Mouse (Mus musculus) kidney, postnatal 0 days (tissue): ENCODE measurements at regions not wholly inside any gene's neighbourhood (a gene's known extent, or its start where the extent isn't known, plus 50 kb on each side); places are given as distances from the start of the nearest gene placed in this dataset.
A peak's percentile ranks its signal among the peaks of the same experiment; 100 is the strongest.

Experiments
- ATAC-seq: fragments of 200-750 bp; cut with Nextera tagmentation; replicated peaks from 2 replicates; pipeline ENCODE4 v1.8.0; 2017; ENCODE audit warnings: low read depth, moderate number of reproducible peaks, moderate TSS enrichment, moderate library complexity; ENCODE audit not compliant: low FRiP score
- DNase-seq: peaks from one replicate; pipeline ENCODE4 v3.0.0-alpha.2; 2016; ENCODE audit warnings: low spot score
- H3K27ac ChIP-seq: fragments of 300-500 bp; sonication (generic); 2 replicates; pipeline ENCODE4 v1.5.1; 2014; ENCODE audit warnings: mild to moderate bottlenecking
- H3K27me3 ChIP-seq: fragments of 300-500 bp; sonication (generic); 2 replicates; pipeline ENCODE4 v1.6.1; 2014; ENCODE audit warnings: low read length, mixed read lengths; ENCODE audit not compliant: insufficient read depth
- H3K36me3 ChIP-seq: fragments of 300-500 bp; sonication (generic); 2 replicates; pipeline ENCODE4 v1.6.1; 2014; ENCODE audit warnings: low read length, mixed read lengths; ENCODE audit not compliant: insufficient read depth
- H3K4me1 ChIP-seq: fragments of 300-500 bp; sonication (generic); replicated peaks from 2 replicates; pipeline ENCODE4 v1.6.1; 2014; ENCODE audit warnings: antibody characterized with exemption, low read length, mixed read lengths; ENCODE audit not compliant: insufficient read depth
- H3K4me2 ChIP-seq: fragments of 300-500 bp; sonication (generic); 2 replicates; pipeline ENCODE4 v1.6.1; 2014; ENCODE audit warnings: mild to moderate bottlenecking, low read length, moderate library complexity, mixed read lengths
- H3K4me3 ChIP-seq: fragments of 300-500 bp; sonication (generic); replicated peaks from 2 replicates; pipeline ENCODE4 v1.5.1; 2014; ENCODE audit warnings: low read depth, low read length
- H3K9ac ChIP-seq: fragments of 300-500 bp; sonication (generic); 2 replicates; pipeline ENCODE4 v1.6.1; 2014; ENCODE audit warnings: low read depth, low read length
- H3K9me3 ChIP-seq: fragments of 300-500 bp; sonication (generic); replicated peaks from 2 replicates; pipeline ENCODE4 v1.6.1; 2016; ENCODE audit warnings: low read length, inconsistent platforms, mixed read lengths
- CTCF ChIP-seq: IDR thresholded peaks from 2 replicates; pipeline ENCODE4 v1.5.1; 2016; ENCODE audit warnings: antibody characterized with exemption, low read depth, mild to moderate bottlenecking, moderate library complexity
- WGBS: fragments of 180-500 bp; shearing (Covaris S2); extraction: QIAGEN DNeasy Blood & Tissue Kit; methylation state at CpG from one replicate; pipeline ENCODE4 v1.1.7; 2014; 5-methylcytosine and 5-hydroxymethylcytosine counted together

DNA sequence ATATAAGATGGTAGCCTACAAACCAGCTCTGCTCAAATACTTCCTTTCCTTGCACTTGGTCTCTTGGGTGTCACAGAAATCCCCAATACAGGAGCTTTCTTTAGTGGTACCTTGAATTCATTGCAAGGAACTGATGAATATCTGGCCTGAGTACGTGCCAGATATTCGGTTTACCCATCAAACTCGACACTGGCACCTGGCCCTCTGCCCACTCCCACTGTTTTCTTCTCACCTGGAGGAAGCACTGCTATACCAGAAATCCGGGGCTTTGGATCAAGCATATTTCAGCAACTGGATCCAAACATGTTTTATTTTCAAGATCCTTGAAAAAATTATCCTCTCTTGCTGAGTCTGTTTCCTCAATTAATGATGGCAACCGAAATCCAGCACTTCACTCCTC lies 214.4 kb upstream of the Spaca1 start:
- Histone ChIP-seq H3K9ac (no peak overlapping the region), H3K36me3 (no peaks in the 10 kb centered on the region), H3K27ac (no peak overlapping the region), H3K4me2 (no peak overlapping the region), H3K9me3 (no peaks in the 10 kb centered on the region), H3K4me3 (no peak overlapping the region), H3K27me3 (no peaks in the 10 kb centered on the region), H3K4me1 (no peaks in the 10 kb centered on the region)
- ATAC-seq (no peak), DNase-seq (no peak)
- TF ChIP-seq CTCF, result no peak
- 77% methylated on average over 5 of the region's 5 CpGs for WGBS

DNA sequence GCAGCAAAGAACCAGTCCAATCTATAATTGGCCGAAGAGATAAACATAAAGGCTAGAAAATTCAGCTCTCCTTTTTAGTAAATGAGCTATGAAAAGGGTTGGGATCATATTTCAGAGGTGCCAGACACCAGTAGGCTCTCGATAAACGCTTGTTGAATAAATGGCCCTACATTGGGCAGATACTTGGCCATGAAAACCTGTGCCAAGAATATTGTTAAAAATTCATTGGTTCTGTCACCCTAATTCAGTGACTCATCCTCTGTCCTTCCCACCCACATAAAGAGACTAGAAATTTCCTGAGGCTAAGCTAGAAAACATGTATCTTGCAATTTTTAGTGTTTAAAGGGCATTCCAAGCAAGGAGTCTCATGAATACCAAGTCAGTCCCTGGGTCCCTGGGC lies 224.3 kb upstream of the Spaca1 start:
- no peak for DNase-seq
- Histone ChIP-seq H3K9ac (no peak overlapping the region), H3K4me2 (no peak overlapping the region), H3K27me3 (no peaks in the 10 kb centered on the region), H3K4me3 (no peak overlapping the region), H3K27ac (no peak overlapping the region), H3K9me3 (no peaks in the 10 kb centered on the region), H3K4me1 (no peaks in the 10 kb centered on the region), H3K36me3 (no peaks in the 10 kb centered on the region)
- ATAC-seq, result no peak
- 42% methylated on average over 3 of the region's 3 CpGs for WGBS
- no peak for TF ChIP-seq CTCF

DNA sequence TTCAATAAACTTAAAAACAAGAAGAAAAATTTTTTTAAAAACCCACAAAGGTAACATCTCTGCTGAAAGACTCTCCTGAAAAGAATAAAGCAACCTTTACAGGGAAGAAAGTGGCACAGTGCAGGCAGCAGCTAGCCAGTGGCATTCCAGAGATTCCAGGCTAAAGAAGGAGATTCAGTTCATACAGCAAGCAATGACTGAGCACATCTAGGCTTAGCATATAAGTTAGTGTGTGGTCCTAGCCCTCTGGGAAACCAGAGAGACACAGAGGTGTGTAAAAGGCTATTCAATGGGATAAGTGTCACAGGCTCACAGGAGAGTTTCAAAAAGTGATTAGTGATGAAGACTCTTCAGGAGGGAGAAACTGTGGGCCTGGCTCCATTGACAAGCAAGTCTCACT lies 225.4 kb upstream of the Spaca1 start:
- TF ChIP-seq CTCF, result no peak
- H3K9ac ChIP-seq, result no peak overlapping the region
- H3K27me3 ChIP-seq, result no peaks in the 10 kb centered on the region
- no peaks in the 10 kb centered on the region for H3K9me3 ChIP-seq
- H3K4me3 ChIP-seq, result no peak overlapping the region
- DNase-seq (no peak), ATAC-seq (no peak)
- no peaks in the 10 kb centered on the region for H3K36me3 ChIP-seq
- no peaks in the 10 kb centered on the region for H3K4me1 ChIP-seq
- no peak overlapping the region for H3K4me2 ChIP-seq
- no peak overlapping the region for H3K27ac ChIP-seq

DNA sequence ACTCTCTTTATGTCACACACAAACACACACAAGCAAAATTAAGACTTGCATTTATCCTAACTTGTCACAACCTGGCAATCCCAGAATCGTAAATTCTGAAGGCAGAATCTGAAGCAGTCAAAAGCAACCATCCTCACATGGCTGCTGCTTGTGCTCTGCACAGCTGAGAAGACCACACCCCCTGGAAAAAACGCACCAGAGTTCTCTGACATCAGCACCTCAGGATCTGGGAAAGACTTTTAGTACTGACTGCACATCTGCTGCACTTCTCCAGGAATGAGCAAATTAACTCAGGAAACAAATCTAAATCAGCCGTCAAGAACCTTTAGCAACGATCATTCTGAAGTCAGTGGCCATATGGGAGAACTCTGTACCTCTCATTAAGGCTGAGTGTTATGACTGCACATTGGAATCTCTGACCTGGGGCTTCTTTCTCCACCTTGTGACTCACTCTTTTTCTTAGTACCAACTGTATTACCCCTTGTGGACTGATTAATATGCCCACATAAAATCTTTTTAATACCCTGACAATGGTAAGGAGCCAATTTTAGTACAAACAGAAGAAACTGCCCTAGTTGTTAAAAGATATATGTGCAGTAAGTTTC lies 248.1 kb upstream of the Akirin2 start:
- Histone ChIP-seq H3K4me3 (no peak overlapping the region), H3K4me2 (no peak overlapping the region), H3K9ac (no peak overlapping the region), H3K27me3 (no peaks in the 10 kb centered on the region), H3K4me1 (no peaks in the 10 kb centered on the region), H3K27ac (no peak overlapping the region), H3K9me3 (no peaks in the 10 kb centered on the region), H3K36me3 (no peaks in the 10 kb centered on the region)
- DNase-seq, result no peak
- WGBS, result 35% methylated on average over 4 of the region's 4 CpGs
- no peak for TF ChIP-seq CTCF
- no peak for ATAC-seq

DNA sequence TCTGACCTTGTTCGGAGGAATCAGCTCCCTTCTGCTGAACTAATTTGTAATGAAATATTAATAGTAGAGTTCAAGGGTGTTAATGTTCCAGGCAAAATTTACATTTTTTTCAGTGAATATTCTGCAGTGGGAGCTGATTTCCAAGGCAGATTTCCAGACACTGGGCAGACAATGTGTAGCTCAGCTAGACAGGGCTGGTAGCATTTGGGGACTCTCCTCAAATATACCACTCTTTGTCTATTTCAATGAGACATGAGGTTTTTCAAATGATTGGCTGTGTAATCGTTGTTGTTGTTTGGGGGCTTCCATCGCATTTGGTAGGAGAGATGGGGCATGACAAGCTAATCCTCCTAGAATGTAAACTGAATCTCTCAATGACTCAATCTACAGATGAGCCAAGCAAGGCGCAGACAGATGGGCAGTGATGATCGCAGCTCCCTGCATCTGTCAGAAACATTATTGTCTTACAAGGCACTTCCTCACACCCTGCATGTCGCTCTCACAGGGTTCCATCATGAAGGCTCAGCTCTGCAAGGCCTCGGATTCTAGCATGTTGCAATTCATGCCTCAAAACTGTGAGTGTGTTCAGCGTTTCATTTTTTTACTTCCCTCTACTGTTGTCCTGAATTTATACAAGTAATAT lies 241.7 kb upstream of the Akirin2 start:
- Histone ChIP-seq H3K27ac (no peak overlapping the region), H3K9ac (no peak overlapping the region), H3K36me3 (no peaks in the 10 kb centered on the region), H3K4me1 (no peaks in the 10 kb centered on the region), H3K9me3 (no peaks in the 10 kb centered on the region), H3K27me3 (no peaks in the 10 kb centered on the region), H3K4me2 (no peak overlapping the region), H3K4me3 (no peak overlapping the region)
- 79% methylated on average over 8 of the region's 8 CpGs for WGBS
- TF ChIP-seq CTCF, result no peak
- no peak for ATAC-seq
- no peak for DNase-seq

DNA sequence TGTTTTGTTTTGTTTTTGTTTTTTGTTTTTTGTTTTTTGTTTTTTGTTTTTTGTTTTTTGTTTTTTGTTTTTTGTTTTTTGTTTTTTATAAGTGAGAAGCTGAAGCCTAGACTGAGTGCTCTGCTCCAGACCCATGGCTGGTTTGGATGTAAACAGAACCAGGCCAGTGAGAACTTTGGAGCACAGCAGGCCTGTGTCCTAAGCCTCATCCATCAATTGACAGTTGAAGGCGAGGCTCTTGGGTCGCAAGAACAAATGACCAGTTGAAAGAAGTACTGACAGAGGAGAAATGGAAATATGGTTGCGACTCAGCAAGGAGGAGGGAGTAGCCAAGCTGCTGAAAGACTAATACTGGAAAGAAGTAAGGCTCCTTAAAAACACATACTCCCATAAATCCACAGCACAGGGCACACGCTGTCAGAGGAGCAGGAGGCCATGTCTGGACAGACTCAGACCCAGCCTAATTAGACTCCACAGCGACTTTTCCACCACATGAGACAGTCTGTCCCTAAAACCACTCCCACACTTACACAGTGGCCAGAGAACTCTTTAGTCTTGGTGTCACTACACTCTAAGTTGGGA lies 240.6 kb upstream of the Akirin2 start:
- H3K4me3 ChIP-seq, result no peak overlapping the region
- no peaks in the 10 kb centered on the region for H3K27me3 ChIP-seq
- DNase-seq (peak; percentile 50), ATAC-seq (no peak)
- H3K4me1 ChIP-seq, result no peaks in the 10 kb centered on the region
- H3K9ac ChIP-seq, result no peak overlapping the region
- H3K4me2 ChIP-seq, result no peak overlapping the region
- H3K27ac ChIP-seq, result no peak overlapping the region
- no peaks in the 10 kb centered on the region for H3K36me3 ChIP-seq
- WGBS, result 14% methylated on average over 5 of the region's 5 CpGs
- no peaks in the 10 kb centered on the region for H3K9me3 ChIP-seq
- TF ChIP-seq CTCF, result no peak

DNA sequence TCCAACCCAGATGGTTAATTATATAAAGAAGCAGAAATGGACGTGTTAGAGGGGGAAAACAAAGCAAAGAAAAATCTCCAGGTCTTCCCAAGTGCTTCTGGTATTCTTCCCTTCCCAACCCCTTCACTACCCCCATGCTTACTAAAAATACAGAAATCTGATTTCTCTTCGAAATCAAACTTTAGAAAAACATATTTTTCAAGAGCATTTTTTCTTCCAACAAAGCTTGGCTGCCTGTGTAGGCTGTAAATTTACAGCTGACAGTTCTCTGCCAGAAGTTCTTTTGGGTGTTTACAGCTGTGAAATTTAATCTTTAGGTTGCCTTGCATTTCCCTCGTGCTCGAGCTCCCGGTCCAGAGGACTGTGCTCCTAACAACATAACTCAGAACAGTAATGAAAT lies 234.9 kb upstream of the Akirin2 start:
- Histone ChIP-seq H3K4me1 (no peaks in the 10 kb centered on the region), H3K27me3 (no peaks in the 10 kb centered on the region), H3K36me3 (no peaks in the 10 kb centered on the region), H3K4me3 (no peak overlapping the region), H3K9me3 (no peaks in the 10 kb centered on the region), H3K27ac (no peak overlapping the region), H3K9ac (no peak overlapping the region), H3K4me2 (no peak overlapping the region)
- DNase-seq, result peak; percentile 77
- WGBS, result 12% methylated on average over 5 of the region's 5 CpGs
- no peak for ATAC-seq
- TF ChIP-seq CTCF, result no peak
